Mouse (Mus musculus) bone marrow, adult 2 months (tissue): ENCODE measurements around the gene Agpat1.

Source experiments
- CTCF ChIP-seq: fragments of 200-500 bp; IDR thresholded peaks from 2 replicates; pipeline ENCODE4 v1.5.1; 2011; ENCODE audit warnings: low read length, control low read depth; ENCODE audit not compliant: control insufficient read depth, insufficient read depth
- POLR2A ChIP-seq: fragments of 200-500 bp; IDR thresholded peaks from 2 replicates; pipeline ENCODE4 v1.6.1; 2011; ENCODE audit warnings: low read depth, mild to moderate bottlenecking, control low read depth, low read length, borderline replicate concordance; ENCODE audit not compliant: control insufficient read depth

DNA sequence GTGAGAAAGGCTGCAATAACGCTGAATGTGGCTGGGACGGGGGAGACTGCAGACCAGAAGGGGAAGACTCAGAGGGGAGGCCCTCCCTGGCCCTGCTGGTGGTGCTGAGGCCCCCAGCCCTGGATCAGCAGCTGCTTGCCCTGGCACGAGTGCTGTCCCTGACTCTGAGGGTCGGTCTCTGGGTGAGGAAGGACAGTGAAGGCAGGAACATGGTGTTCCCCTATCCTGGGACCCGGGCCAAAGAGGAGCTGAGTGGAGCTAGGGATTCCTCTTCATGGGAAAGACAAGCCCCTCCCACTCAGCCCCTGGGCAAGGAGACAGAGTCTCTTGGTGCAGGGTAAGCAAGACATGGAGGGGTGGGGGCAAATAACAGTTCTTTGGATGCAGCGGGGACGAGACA, 20.7 kb upstream of the Agpat1 start:
- TF ChIP-seq CTCF, result no peak
- no peak for TF ChIP-seq POLR2A
